30 mouse cellular contexts compared by ENCODE assay signal in the genomic region with DNA sequence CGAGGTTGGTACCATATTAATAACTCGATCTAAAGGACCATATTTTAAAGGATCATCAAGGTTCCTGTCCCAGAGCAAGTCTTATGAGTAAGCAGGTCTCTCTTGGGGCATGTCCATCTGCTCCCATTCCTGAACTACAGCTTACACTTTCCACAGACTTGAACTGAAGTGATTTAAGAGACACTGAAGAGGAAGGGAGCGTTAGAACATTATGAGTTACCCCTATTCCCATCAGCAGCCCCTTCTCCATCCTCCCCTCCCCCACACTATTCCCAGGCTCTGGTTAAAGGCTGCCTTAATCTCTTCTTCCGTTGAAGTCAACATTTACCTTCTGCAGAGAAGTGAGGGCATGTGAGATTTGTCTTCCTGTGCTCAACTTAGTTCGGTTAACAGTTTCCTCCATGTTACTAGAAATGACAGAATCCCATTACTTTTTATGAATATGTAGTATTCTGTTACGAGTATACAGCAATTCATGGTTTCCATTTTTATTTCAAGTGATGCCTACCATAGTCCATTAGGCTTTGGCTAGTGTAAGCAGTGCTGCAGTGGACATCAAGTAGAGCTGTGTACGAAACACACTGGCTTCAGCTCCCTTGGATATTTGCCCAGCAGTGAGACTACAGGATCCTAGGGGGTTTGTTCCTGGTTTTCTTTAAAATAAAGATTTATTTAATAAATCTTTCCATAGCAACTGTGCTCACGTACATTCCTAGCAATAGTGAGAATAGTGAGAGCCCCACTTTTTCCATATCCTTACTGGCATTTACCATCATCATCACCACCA. TPM values are rescaled to one million over a fixed set of nuclear protein-coding genes. Genes with fewer than 3 reads are reported as not detected.
DNase-seq lines count a peak whose midpoint lies in the region; ATAC-seq and TF ChIP-seq lines count a peak whose summit lies in the region.
"Had no signal": no experiment of that assay in that cellular context is flagged by ENCODE, and none has a peak within 500 bp of the region (broad histone marks: within the 10 kb centered on the region; RNA-seq: fewer than 3 reads in every experiment).

No protein-coding gene starts in this region.

- WGBS in cerebellum, adult 2 months: 40% methylated on average over 8 of the region's 8 CpGs
- 80% methylated on average over 8 of the region's 8 CpGs for WGBS in hindbrain, embryonic 15.5 days
- WGBS in hindbrain, embryonic 13.5 days: 83% methylated on average over 8 of the region's 8 CpGs
- WGBS in midbrain, embryonic 11.5 days: 78% methylated on average over 8 of the region's 8 CpGs
- WGBS in midbrain, embryonic 14.5 days: 87% methylated on average over 8 of the region's 8 CpGs

- no peaks in the 10 kb centered on the region for H3K9me3 ChIP-seq in hindbrain, embryonic 15.5 days
- H3K9me3 ChIP-seq in hindbrain, embryonic 13.5 days: no peaks in the 10 kb centered on the region
- H3K9me3 ChIP-seq in midbrain, embryonic 11.5 days (ENCODE audit: control insufficient read depth, low read length): no peaks in the 10 kb centered on the region
- H3K9me3 ChIP-seq in midbrain, embryonic 14.5 days (ENCODE audit: control insufficient read depth, low read length): no peaks in the 10 kb centered on the region
- H3K9me3 ChIP-seq: embryonic facial prominence, embryonic 13.5 days; heart, embryonic 10.5 days; heart, embryonic 15.5 days; midbrain, embryonic 12.5 days had no signal

- H3K4me2 ChIP-seq in hindbrain, embryonic 15.5 days: no peak overlapping the region
- no peak overlapping the region for H3K4me2 ChIP-seq in hindbrain, embryonic 13.5 days
- no peak overlapping the region for H3K4me2 ChIP-seq in midbrain, embryonic 11.5 days
- H3K4me2 ChIP-seq in midbrain, embryonic 14.5 days (ENCODE audit: low read length): no peak overlapping the region
- H3K4me2 ChIP-seq: embryonic facial prominence, embryonic 13.5 days; heart, embryonic 15.5 days; midbrain, embryonic 12.5 days had no signal

- no peak overlapping the region for H3K4me3 ChIP-seq in cerebellum, adult 2 months (replicated peaks; ENCODE audit: insufficient read depth, low read depth, low read length)
- H3K4me3 ChIP-seq in hindbrain, embryonic 15.5 days: no peak overlapping the region
- no peak overlapping the region for H3K4me3 ChIP-seq in hindbrain, embryonic 13.5 days
- H3K4me3 ChIP-seq in midbrain, embryonic 11.5 days (ENCODE audit: low read depth, low read length): no peak overlapping the region
- no peak overlapping the region for H3K4me3 ChIP-seq in midbrain, embryonic 14.5 days (replicated peaks; ENCODE audit: low read depth, low read length)
- H3K4me3 ChIP-seq: embryonic facial prominence, embryonic 13.5 days; heart, embryonic 10.5 days; heart, embryonic 15.5 days; midbrain, embryonic 12.5 days had no signal

- no peak for ATAC-seq in cerebellum, adult (ENCODE audit: insufficient number of reproducible peaks, low FRiP score, low TSS enrichment)
- ATAC-seq in hindbrain, embryonic 15.5 days (ENCODE audit: low FRiP score, low read depth): no peak
- ATAC-seq in hindbrain, embryonic 13.5 days (ENCODE audit: low FRiP score): no peak
- ATAC-seq in midbrain, embryonic 11.5 days (ENCODE audit: low FRiP score): no peak
- no peak for ATAC-seq in midbrain, embryonic 14.5 days (ENCODE audit: low FRiP score, low TSS enrichment)
- ATAC-seq: intestine, embryonic 16.5 days; Patski had no signal

- H3K9ac ChIP-seq in hindbrain, embryonic 15.5 days: no peak overlapping the region
- H3K9ac ChIP-seq in hindbrain, embryonic 13.5 days: no peak overlapping the region
- no peak overlapping the region for H3K9ac ChIP-seq in midbrain, embryonic 11.5 days (ENCODE audit: low read length)
- H3K9ac ChIP-seq in midbrain, embryonic 14.5 days (replicated peaks; ENCODE audit: low read length): no peak overlapping the region
- H3K9ac ChIP-seq: embryonic facial prominence, embryonic 13.5 days; heart, embryonic 15.5 days; liver, embryonic 14.5 days; midbrain, embryonic 12.5 days had no signal

- H3K27me3 ChIP-seq in cerebellum, adult 2 months (ENCODE audit: control insufficient read depth, insufficient read depth, low read length): no peaks in the 10 kb centered on the region
- no peaks in the 10 kb centered on the region for H3K27me3 ChIP-seq in hindbrain, embryonic 15.5 days
- 0 out of 2 replicates have a peak, but pooled peaks cover 6% of the 10 kb centered on the region for H3K27me3 ChIP-seq in hindbrain, embryonic 13.5 days
- H3K27me3 ChIP-seq in midbrain, embryonic 11.5 days (ENCODE audit: control insufficient read depth, insufficient read depth, low read length): peaks cover 30% of the 10 kb centered on the region
- peaks cover 6% of the 10 kb centered on the region; the same call in 1 of the 2 replicates for H3K27me3 ChIP-seq in midbrain, embryonic 14.5 days (ENCODE audit: control insufficient read depth, insufficient read depth, low read length)
- H3K27me3 ChIP-seq: embryonic facial prominence, embryonic 13.5 days; Patski had no signal

- no peaks in the 10 kb centered on the region for H3K36me3 ChIP-seq in hindbrain, embryonic 15.5 days
- no peaks in the 10 kb centered on the region for H3K36me3 ChIP-seq in hindbrain, embryonic 13.5 days
- H3K36me3 ChIP-seq in midbrain, embryonic 11.5 days (ENCODE audit: control insufficient read depth, insufficient read depth, low read length): no peaks in the 10 kb centered on the region
- H3K36me3 ChIP-seq in midbrain, embryonic 14.5 days (ENCODE audit: control insufficient read depth, insufficient read depth, low read length): no peaks in the 10 kb centered on the region
- H3K36me3 ChIP-seq: embryonic facial prominence, embryonic 13.5 days; heart, embryonic 10.5 days; heart, embryonic 15.5 days; midbrain, embryonic 12.5 days had no signal

- no peak for TF ChIP-seq POLR2A in cerebellum, adult 2 months (IDR thresholded peaks at IDR 0.05; ENCODE audit: borderline replicate concordance, insufficient read depth, low read length)

- peaks cover 43% of the 10 kb centered on the region; the same call in 1 of the 2 replicates for H3K4me1 ChIP-seq in cerebellum, adult 2 months (ENCODE audit: control insufficient read depth, insufficient read depth, low read length)
- peaks cover 42% of the 10 kb centered on the region for H3K4me1 ChIP-seq in hindbrain, embryonic 15.5 days (replicated peaks)
- peaks cover 53% of the 10 kb centered on the region for H3K4me1 ChIP-seq in hindbrain, embryonic 13.5 days (replicated peaks)
- peaks cover 23% of the 10 kb centered on the region for H3K4me1 ChIP-seq in midbrain, embryonic 11.5 days (ENCODE audit: control insufficient read depth, insufficient read depth, low read length)
- H3K4me1 ChIP-seq in midbrain, embryonic 14.5 days (ENCODE audit: control insufficient read depth, insufficient read depth, low read length): peaks cover 31% of the 10 kb centered on the region

- DNase-seq in cerebellum, adult 2 months: peak in 1 of 2 experiments; percentile 25
- peak; percentile 44 for DNase-seq in midbrain, embryonic 11.5 days (ENCODE audit: low spot score, missing footprints)
- no peak for DNase-seq in midbrain, embryonic 14.5 days
- DNase-seq in adrenal gland, adult 8-10 months: no peak
- DNase-seq: adrenal gland, postnatal 25 days; gastrocnemius, postnatal 14 days; heart, postnatal 36 days; kidney, adult 8-10 months; kidney, postnatal 10 days; liver; lung, adult 2 months; lung, postnatal 14 days; thymus, adult 2 months; thymus, postnatal 36 days had no signal

- peak overlapping the region; percentile 77 for H3K27ac ChIP-seq in cerebellum, adult 2 months (ENCODE audit: insufficient read depth, low read length)
- peak overlapping the region; percentile 67; the same call in 1 of the 2 replicates for H3K27ac ChIP-seq in hindbrain, embryonic 15.5 days (replicated peaks)
- H3K27ac ChIP-seq in hindbrain, embryonic 13.5 days: no peak overlapping the region
- H3K27ac ChIP-seq in midbrain, embryonic 11.5 days (ENCODE audit: low read depth, low read length): no peak overlapping the region
- H3K27ac ChIP-seq in midbrain, embryonic 14.5 days (replicated peaks; ENCODE audit: low read depth, low read length): no peak overlapping the region
- H3K27ac ChIP-seq: embryonic facial prominence, embryonic 13.5 days; heart, embryonic 10.5 days; heart, embryonic 15.5 days; liver, embryonic 14.5 days; midbrain, embryonic 12.5 days had no signal

- no peak for TF ChIP-seq CTCF in cerebellum, adult 2 months (IDR thresholded peaks at IDR 0.05; ENCODE audit: borderline replicate concordance, insufficient read depth, low read depth, low read length)

RNA-seq across cellular contexts. Expression of gene Cdk15, which starts 56.6 kb away (rescaled TPM):
- polyA plus RNA-seq in cerebellum, adult 2 months (2012; rRNA removed): 0.48 and 0.49 TPM in 2 replicates
- polyA plus RNA-seq in hindbrain, embryonic 15.5 days (2015; fragmentation: Nextera tagmentation; extraction: Ambion mirVana): 1.0 and 1.6 TPM in 2 replicates
- 0.78 and 1.1 TPM in 2 replicates for polyA plus RNA-seq in hindbrain, embryonic 13.5 days (2015; fragmentation: Nextera tagmentation; extraction: Ambion mirVana)
- polyA plus RNA-seq in midbrain, embryonic 11.5 days (2014; fragmentation: Nextera tagmentation; extraction: Ambion mirVana): 0.52 and 0.70 TPM in 2 replicates
- 1.2 and 1.7 TPM in 2 replicates for polyA plus RNA-seq in midbrain, embryonic 14.5 days (2014; fragmentation: Nextera tagmentation; extraction: Ambion mirVana)
- under 1 TPM in 3 of 4 experiments, not detected in 1; 0.19 to 0.49 (median 0.35) TPM for total RNA-seq in adrenal gland, adult 8-10 months (2022)
- total RNA-seq: common myeloid progenitor, adult 5-6 weeks; granulocyte monocyte progenitor cell, adult 5-6 weeks; heart, postnatal 36 days; megakaryocyte progenitor cell, adult 5-6 weeks; MEL; monocyte, adult 5-6 weeks had no signal
- polyA plus RNA-seq: large intestine, adult 2 months; liver, embryonic 14.5 days; lung, adult 2 months had no signal

Comparison
In these comparisons a context has a peak if more than half of its experiments do, and no peak if none do; other contexts are left out.
1. H3K27ac ChIP-seq: peak in cerebellum, adult 2 months (single experiment) and hindbrain, embryonic 15.5 days (single experiment); none in hindbrain, embryonic 13.5 days (single experiment), midbrain, embryonic 11.5 days (single experiment) and midbrain, embryonic 14.5 days (single experiment).